Mouse (Mus musculus) layer of hippocampus, postnatal 14 days (tissue): ENCODE results near the gene Traf3ip1. TPM values are rescaled to one million over a fixed set of nuclear protein-coding genes. Genes with fewer than 3 reads are reported as not detected.
A peak's percentile ranks its signal among the peaks of the same experiment; 100 is the strongest.
"Not testable (repeated sequence)": the region's sequence is repeated elsewhere in the genome, so short reads cannot be mapped to it uniquely, and the experiment has no call there.

Experiments used
- DNase-seq, 2 experiments: peaks; one replicate each; pipeline ENCODE4 v3.0.0; 2021 to 2022; ENCODE audit warnings: low spot score in 2 of 2, mixed read lengths in 1 of 2
- total RNA-seq, 2 experiments: library from RNA; stranded (reverse); gene quantifications; 2 replicates each; pipeline ENCODE4 v1.2.3; 2021

Gene Traf3ip1
- total RNA-seq, 2 experiments from 2014 or later = 11.6 to 12.6 TPM

DNA sequence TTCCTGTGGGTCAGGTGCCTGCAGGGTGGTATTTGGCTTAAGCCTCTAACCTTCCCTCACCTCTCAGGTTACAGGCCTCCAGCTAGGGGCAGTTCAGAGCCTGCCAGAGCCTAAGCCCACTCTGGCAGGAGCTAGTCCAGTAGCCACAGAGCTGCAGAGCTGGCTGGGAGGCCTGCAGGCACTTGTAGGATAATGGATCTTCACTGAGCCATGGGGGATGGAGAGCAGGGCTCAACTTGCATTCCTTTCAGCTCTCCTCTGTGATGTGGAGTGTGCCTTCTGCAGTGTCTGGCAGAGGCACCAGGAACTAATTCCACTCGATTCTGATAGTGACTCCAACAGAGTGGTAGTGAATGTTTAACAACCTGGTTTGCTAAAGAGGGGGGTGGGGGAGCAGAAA is 29.2 kb upstream of the Traf3ip1 start:
- DNase-seq = no peak

DNA sequence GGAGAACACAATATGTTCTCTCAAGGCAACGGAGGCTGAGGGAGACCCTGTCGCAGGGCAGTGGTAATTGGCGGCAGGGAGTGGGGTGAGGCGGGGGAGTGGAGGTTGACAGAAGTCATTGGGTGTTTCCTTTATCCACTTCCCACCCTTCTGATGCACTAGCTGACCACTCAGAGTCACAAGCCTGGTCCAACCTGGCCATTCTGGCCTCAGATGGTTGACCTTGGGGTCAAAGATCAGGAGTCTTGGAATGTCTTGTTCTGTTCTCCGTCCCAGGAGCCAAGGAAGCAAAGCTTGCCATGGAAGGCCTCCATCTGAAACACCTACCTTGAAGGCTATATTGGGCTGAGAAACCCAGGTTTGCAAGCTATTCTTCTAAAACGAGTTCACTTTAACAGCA is 28.3 kb upstream of the Traf3ip1 start:
- no peak for DNase-seq

DNA sequence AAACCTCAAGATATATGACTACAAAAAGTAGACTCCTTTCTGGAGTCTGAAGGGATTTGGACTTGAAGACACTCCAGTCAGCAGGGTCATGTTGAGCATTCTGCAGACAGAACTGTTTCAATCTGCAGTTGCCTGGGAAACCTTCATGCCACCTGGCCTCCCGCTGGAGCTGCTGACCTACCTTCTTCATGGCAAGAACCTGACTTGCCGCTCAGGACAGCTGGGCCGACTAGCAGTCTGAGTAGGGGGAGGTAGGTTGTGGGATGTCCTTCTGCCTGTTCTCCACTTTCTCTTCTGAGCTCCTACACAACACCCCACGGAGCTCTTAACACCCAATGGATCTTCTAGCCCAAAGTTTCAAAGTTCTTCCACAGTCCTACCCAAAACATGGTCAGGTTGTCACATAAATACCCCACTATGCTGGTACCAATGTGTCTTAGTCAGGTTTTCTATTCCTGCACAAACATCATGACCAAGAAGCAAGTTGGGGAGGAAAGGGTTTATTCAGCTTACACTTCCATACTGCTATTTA is 24.5 kb upstream of the Traf3ip1 start:
- no peak for DNase-seq

DNA sequence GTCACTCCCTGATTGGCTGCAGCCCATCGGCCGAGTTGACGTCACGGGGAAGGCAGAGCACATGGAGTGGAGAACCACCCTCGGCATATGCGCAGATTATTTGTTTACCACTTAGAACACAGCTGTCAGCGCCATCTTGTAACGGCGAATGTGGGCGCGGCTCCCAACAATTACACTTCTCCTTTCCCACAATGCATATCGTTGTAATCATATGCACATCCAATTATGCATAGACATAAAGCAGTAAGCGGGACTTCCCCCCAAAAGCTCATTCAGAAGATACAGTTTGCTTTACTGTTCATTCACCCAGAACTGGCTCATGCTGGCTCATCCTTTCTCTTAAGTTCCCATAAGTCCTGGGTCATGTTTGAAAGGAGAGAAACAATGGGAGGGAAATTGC is 16.3 kb upstream of the Traf3ip1 start:
- not testable (repeated sequence) for DNase-seq

DNA sequence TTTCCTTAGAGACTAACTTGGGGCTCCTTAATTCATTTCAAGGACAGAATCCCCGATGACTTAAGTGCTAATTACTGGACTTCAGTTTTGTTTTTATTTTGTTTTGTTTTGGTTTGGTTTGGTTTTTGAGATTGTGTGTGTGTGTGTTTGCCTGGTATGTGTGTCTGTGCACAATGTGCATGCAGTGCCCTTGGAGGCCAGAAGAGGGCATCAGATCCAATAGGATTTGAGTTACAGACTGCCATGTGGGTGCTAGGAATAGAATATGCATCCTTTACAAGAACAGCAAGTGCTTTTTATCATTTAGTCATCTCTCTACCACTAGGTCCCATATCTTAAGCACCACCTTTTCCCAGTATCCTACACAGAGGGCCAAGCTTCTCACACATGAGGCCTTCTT is 15.5 kb upstream of the Traf3ip1 start:
- DNase-seq = no peak

DNA sequence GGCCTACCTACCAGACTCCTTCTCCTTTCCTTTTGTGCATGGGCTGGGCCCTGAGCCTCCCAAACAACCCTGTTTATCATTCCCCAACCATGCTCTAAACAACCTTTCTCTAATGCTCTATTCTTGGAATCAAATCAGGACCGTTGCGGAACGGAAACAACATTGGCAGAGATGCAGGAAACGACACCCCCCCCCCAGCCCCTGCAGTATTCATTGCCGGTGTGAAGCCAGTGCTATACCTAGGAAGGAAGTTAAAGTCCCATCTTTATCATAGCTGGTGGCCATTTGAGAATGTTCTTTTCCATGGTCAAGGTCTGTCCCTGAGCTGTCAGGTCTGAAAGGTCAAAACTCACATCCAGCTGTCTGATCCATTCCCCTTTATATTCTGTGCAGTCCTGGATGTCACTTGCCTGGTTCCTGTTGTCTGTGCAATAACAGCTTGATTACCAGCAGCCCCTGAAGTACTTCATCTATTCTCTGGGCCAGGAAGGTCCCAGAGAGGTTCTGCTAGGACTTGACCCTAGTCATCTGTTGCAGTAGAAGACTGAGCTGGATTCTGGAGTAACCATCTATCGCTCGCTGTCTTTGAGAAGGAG is 11.7 kb upstream of the Traf3ip1 start:
- DNase-seq = no peak

DNA sequence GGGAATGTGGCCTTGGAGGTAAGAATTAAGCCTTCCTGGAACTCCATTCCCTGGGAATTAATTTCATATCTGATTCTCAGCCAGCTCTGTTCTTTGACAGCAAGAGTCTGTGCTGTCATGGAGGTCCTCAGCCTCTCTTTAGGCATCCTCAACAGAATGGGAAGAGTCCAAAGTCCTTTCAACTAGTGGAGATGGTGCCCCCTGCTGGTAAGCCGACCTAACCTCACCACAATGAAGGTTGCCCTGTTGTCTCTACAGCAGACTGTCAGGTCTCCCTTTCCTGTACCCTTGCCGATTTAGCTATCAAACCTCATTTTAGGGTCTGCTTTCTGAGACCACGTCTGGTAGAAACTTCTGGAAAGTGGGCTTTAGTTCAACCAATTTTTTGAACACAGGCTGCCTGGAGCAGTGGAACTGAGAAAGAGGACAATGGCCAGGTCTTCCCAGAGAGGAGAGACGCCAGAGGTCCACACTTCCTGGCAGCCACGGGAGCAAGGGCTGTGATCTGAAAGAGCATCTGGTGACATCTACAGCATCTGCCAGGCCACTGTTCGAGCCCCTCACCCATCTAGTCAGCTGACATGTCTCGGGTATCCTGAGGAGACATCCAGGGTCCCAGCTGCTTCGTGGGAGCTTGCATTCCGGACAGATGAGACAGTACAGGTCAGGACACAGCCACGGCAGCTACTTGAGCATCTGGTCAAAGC is 11.0 kb upstream of the Traf3ip1 start:
- DNase-seq = peak; percentile 64 to 82

DNA sequence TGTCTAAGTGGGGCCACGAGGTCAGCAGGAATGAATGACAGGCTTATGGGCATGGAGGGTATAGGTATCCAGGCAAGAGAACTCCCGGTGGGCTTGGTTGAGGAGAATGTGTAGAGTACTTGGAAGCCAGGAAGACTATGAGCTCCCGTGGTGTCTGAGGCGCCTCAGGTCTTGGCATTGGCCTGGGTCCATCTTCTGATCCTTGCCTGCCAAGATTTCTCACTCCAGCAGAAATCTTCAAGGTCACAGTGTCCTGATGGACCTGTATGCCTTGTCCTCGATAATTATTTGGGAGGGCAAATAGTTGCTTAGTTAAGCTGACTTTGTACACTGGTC is 10.5 kb upstream of the Traf3ip1 start:
- no peak for DNase-seq

DNA sequence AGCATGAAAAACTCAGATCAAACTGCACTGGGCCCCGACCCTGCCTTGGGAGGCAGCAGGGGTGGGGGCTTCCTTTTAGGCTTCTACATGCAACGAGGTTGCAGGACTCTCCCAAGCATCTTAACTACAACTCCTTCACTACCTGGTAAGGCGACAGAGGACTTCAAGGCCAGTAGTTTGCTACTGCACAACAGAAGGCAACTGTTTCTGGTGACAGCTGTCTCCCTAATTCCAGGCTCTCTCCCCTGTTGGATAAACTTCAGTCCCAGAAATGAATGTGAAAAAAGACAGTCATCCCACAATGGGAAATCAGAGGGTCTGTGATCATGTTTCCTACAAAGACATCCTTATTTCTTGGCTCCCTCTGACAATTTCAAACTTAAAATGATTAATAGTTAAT is 9.0 kb upstream of the Traf3ip1 start:
- no peak for DNase-seq

DNA sequence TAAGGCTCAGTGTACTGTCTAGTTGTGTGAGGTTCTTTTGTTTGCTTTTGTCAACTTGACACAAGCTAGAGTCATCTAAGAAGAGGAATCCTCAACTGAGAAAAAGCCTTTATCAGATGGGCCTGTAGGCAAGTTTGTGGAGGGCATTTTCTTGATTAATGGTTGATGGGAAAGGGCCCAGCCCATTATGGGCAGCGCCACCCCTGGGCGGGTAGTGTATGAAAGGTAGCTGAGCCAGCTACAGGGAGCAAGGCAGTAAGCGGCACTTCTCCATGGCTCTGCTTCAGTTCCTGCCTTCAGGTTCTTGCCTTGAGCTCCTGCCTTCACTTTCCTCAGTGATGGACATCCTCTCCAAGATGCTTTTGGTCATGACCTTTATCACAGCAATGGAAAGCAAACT is 8.3 kb upstream of the Traf3ip1 start:
- no peak for DNase-seq

DNA sequence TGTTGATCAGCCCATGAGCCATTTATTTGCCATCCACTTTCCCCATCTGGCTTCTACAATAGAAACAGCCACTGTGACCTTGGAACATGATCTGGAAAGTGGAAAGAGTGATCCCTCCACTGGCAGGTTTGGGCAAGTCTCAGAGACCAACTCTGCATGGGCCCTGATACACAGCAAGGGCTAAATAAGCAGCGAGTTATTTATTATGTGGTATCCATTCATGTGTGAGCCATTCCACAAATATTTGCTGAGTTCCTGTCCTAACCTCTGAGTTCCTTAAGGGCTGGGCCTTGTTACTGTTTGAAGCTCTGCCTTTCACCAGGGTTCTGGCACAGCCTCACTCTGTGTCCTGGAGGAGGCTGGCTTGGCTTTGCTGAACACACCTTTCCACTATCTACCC is 4.1 kb upstream of the Traf3ip1 start:
- no peak for DNase-seq

DNA sequence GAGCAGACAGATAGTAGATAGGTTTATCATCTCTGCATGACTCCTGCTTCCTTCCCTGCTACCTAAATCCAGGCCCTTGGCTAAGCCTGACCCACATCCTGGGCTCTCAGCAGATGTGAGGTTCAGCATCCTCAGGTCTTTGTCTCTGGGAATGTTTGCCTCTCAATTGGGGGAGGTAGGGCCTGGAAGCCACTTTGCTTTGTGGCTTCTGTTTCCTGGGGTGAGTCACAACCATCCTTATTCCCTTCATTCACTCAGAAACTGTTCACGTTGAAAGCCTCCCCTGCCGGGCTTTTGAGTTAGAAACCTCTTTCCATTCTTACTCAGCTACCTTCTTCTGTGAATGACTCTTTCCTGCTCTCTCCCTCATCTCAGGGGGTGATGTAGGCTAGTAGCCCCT is 1.7 kb upstream of the Traf3ip1 start:
- DNase-seq = no peak

DNA sequence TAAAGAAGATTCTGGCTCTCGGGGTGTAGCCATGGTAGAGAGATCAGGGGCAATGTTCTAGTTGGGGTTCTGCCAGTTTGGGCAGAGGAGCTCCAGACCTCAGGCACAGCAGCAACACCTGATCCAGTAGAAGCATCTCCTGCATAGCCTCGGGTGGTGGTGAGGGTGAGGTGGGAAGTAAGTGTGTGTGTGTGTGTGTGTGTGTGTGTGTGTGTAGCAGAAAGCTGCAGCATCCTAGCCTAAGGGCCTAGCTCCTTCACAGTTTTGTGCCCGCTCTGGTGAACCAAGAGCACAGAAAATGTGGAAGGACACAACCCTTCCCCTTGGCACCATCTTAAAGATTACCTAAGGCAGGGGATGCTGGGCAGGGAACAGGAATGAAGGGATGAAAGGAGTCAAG is 509 bp upstream of the Traf3ip1 start:
- DNase-seq = no peak

DNA sequence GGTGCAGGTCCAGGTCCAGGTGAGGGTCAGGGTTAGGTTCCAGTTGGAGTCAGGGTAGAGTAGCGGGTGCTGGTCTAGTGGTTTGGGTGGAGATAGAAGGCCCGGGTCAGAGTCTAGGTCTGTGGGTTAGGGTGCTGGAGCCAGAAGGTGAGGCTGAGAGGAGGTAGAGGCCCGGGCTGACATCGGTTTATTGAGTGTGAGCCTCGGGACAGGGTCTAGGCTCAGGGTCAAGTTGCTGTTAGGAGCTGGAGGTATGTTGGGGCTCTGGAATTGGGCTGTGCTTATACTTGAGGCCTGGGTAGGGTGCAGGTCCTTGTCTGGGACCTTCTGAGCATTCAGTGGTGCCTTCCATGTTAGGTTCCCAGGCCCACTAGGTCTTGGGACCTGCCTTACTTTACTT is 874 bp downstream of the Traf3ip1 start:
- no peak for DNase-seq

DNA sequence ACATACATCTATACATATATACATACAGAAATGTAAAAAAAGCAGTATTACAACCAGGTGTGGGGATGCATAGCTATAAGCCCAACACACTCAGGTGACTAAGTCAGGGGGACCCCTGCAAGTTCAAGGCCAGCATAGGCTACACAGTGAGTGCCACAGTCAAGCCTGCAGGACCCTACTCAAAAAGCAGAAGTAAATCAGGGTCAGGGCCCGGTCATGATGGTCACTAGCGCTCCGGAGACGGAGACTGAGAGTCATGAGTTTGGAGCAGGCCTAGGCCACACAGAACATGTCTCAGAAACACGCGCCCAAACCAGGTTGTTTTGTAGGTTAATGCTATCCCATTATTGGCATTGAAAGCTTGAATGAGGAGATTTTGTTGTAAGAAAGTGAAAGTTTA is 4.1 kb downstream of the Traf3ip1 start:
- no peak for DNase-seq

DNA sequence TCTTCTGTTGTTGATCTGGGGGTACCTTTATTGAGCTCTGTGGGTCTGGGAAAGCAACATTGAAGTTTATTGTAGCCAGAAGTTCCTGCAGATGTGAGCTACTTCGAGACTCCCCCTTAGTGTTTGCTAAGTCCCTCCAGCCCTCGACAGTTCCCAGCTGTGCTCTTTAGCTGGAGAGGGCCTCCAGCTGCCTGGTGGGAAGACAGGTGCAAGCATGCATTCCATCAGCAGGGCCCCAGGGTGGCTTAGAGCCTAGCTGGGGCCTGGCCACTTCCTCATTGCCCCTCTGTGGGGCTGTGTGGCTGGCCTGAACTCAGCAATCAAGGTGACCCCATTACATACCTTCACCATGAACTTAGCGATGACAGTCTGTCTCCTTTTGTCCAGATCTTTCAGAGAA is 10.2 kb downstream of the Traf3ip1 start:
- no peak for DNase-seq

DNA sequence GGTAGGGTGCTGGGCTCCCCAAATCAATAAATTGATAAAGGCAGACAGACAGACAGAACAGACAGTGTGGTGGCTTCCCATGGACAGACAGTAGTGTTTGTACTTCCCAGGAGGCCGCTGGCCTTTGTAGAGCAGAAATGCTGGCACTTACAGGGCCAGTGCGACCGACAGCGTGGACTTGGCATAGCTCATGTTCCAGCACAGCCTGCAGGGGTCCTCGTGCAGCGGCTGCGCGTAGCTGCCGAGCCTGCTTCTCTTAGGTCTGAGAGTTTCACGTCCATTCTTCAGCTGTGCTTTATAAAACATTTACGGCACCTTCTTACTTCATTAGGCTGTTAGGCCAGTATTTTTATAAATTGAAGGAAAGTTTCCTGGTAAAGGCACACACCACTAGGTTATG is 20.5 kb downstream of the Traf3ip1 start:
- DNase-seq = no peak

DNA sequence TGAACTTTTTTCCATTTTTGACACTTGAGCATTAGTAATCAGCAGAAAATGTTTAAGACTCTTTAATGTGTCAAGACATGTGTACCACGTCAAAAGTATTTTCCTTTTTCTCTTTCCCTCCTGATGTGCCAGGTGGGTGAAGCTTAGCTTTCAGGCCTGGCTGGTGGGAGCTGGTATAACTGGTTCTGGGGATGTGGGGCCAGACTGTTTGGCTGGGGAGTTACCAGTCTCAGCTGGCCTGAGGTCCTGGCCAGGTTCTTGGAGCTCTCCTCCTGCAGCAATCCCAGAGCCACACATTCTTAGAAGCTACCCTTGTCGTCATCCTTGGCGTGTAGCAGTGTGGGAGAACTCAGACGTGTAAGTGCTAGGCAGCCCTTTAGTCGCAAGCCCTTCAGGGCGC is 21.2 kb downstream of the Traf3ip1 start:
- no peak for DNase-seq

DNA sequence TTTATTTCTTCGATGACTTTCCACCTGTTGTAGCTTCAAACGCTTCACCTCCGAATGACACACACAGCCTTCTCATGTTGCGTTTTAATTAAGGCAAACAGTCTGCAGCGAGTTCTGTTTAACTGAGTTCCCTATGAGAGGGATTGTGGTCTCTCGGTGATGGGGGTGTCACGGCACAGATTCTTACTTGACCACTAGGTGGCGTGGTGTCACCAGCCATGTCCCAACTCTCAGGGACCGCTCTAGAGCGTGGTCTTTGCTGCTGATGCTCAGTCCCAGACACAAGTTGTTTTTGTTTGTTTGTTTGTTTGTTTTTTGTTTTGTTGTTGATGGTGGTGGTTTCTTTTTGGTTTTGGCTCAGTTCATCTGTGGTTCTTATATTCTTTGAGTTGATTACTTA is 29.3 kb downstream of the Traf3ip1 start:
- peak; percentile 53 to 67 for DNase-seq

DNA sequence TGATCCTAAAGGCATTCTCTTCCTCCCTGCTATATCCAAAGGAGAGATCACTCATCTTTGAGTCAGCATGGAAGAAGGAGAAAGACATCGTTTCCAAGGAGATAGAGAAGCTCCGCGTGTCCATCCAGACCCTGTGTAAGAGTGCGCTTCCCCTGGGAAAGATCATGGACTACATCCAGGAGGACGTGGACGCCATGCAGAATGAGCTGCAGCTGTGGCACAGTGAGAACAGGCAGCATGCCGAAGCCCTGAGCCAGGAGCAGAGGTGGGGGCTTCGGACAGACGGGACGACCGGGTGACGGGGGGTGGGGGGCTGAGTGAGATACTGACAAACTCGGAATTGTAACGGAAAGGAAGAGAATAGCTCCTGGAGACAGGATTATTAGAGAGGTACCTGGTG is 31.4 kb downstream of the Traf3ip1 start:
- DNase-seq = no peak

DNA sequence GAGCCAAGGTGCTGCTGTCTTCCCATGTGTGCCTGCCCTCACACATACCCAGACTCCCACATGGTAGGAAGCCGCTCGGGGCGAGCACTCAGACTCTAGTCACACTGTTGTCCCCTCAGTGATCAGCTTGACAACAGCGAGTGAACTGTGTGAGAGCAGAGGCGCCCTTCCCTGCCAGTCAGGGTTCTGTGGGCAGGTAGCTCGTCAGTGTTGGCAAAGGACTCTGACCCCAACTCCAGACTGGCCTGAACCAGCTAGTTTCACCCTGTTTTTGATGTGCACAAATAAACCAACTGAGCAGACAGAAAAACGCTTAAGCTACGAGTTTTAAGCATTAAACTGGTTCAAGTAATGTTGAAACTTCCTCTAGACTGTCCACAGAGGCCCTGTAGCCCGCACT is 35.7 kb downstream of the Traf3ip1 start:
- no peak for DNase-seq

DNA sequence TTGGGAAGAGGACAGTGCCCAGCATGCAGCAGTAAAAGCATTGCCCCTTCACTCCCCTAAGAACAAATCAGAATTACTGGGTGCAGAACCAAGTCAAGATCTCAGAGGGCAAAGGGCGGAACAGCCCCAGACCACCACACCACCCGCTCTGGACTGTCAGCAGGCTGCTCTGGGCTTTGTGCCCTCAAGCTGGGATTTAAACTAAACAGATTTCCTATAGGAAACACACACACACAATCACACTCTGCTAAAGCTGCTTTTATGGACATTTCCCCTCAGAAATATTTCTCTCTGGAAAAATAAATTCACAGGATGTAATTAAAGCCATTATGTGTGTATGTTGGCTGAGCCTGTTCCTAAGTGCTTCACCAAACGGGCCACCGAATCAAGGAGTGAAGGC is 37.8 kb downstream of the Traf3ip1 start:
- DNase-seq = no peak

DNA sequence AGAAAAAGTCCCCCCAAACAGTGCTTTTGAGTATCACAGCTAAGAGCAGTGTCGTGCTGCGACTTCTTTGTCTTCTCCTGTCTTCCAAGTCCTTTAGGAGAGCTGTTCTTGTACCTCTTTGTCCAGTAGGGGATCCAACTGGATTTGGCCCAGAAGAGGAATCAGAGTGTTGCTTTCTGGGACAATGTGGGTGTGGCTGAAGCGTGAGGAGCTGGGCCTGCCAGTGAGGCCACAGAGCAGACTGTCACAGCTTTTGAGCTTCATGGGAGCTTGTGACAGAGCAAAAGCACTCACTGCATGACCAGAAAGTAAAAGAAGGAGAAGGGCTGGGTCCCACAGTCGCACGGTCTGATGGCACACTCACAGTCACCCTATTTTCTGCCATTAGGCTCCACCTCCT is 38.4 kb downstream of the Traf3ip1 start:
- DNase-seq = no peak
